ENCODE assay signal across 10 mouse cellular contexts in the genomic region with DNA sequence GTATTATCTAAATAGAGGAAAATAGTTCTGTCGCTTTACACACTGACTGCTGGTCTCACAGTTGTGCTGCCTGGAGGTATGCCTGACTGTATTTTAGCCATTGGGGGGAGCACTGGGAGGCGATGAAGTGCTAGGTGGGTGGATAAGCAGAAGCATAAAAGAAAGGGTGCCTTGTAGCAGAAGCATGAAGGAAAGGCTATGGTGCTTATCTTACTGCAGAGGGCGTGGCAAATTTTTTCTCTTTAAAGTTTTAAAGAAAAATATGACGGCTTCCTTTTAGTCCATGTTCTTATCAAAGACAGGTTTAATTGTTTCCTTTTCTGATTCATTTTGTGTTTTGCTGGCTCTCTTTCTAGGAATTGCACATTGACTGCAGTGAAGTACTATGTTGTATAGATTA.
DNase-seq lines count a peak whose midpoint lies in the region; ATAC-seq lines count a peak whose summit lies in the region.
"Had no signal": no experiment of that assay in that cellular context is flagged by ENCODE, and none has a peak within 500 bp of the region (broad histone marks: within the 10 kb centered on the region; RNA-seq: fewer than 3 reads in every experiment).

No protein-coding gene starts in this region.

- ATAC-seq in megakaryocyte, adult 5-6 weeks (ENCODE audit: poor library complexity, severe bottlenecking): no peak
- ATAC-seq in intestine, embryonic 16.5 days: peak; percentile 46; the same call in 1 of the 2 replicates

- peak overlapping the region; percentile 56 for H3K4me3 ChIP-seq in megakaryocyte, embryonic 14.5 days (replicated peaks)
- H3K4me3 ChIP-seq in intestine, embryonic 16.5 days (ENCODE audit: low read length): no peak overlapping the region

- no peaks in the 10 kb centered on the region for H3K9me3 ChIP-seq in megakaryocyte, embryonic 14.5 days
- no peaks in the 10 kb centered on the region for H3K9me3 ChIP-seq in intestine, embryonic 16.5 days (ENCODE audit: control insufficient read depth, low read length)

- peaks cover 2% of the 10 kb centered on the region for H3K36me3 ChIP-seq in megakaryocyte, embryonic 14.5 days (replicated peaks; ENCODE audit: low read length)
- H3K36me3 ChIP-seq in intestine, embryonic 16.5 days (ENCODE audit: control insufficient read depth, insufficient read depth, low read length): no peaks in the 10 kb centered on the region

- peak; percentile 36 for DNase-seq in cerebellum, adult 11-12 months
- no peak for DNase-seq in cerebellum, postnatal 4 days (ENCODE audit: low spot score in 2 of 2)
- DNase-seq in right cerebral cortex, postnatal 25 days: peak; percentile 23
- no peak for DNase-seq in gastrocnemius, postnatal 4 days (ENCODE audit: low spot score in 2 of 2)
- DNase-seq in adrenal gland, adult 18-20 months (ENCODE audit: low spot score in 2 of 2): no peak
- DNase-seq: kidney, postnatal 36 days; lung, adult 18-20 months had no signal

- H3K27me3 ChIP-seq in megakaryocyte, embryonic 14.5 days (replicated peaks): no peaks in the 10 kb centered on the region
- H3K27me3 ChIP-seq in intestine, embryonic 16.5 days (replicated peaks; ENCODE audit: control insufficient read depth, insufficient read depth, low read length): no peaks in the 10 kb centered on the region

- H3K27ac ChIP-seq in intestine, embryonic 16.5 days (ENCODE audit: low read length): no peak overlapping the region

- peaks cover 61% of the 10 kb centered on the region for H3K4me1 ChIP-seq in megakaryocyte, embryonic 14.5 days
- peaks cover 7% of the 10 kb centered on the region; the same call in 1 of the 2 replicates for H3K4me1 ChIP-seq in intestine, embryonic 16.5 days (ENCODE audit: control insufficient read depth, insufficient read depth, low read length)

- H3K9ac ChIP-seq in intestine, embryonic 16.5 days (ENCODE audit: low read depth, low read length): no peak overlapping the region

- H3K4me2 ChIP-seq in intestine, embryonic 16.5 days (ENCODE audit: low read depth, low read length): no peak overlapping the region

- 54% methylated on average over 4 of the region's 4 CpGs for WGBS in intestine, embryonic 16.5 days

Comparison
In these comparisons a context has a peak if more than half of its experiments do, and no peak if none do; other contexts are left out.
1. DNase-seq: peak in cerebellum, adult 11-12 months (single experiment) and right cerebral cortex, postnatal 25 days (single experiment); none in cerebellum, postnatal 4 days (0 of 2), gastrocnemius, postnatal 4 days (0 of 2) and adrenal gland, adult 18-20 months (0 of 2).